Comparison of ENCODE assay signal across 7 mouse cellular contexts in genomic region chr11:79145283-79146265, GRCm38 (mm10). TPM values are rescaled to one million over a fixed set of nuclear protein-coding genes. Genes with fewer than 3 reads are reported as not detected.
A peak's percentile ranks its signal among the peaks of the same experiment; 100 is the strongest.
DNase-seq lines count a peak whose midpoint lies in the region; ATAC-seq and TF ChIP-seq lines count a peak whose summit lies in the region.

No protein-coding gene starts in this region.

- ATAC-seq in forebrain, embryonic 16.5 days, result no peak; the same call in 1 of the 2 replicates
- peak; percentile 62 for ATAC-seq in intestine, embryonic 15.5 days
- peak; percentile 41 for ATAC-seq in lung, postnatal 0 days

- WGBS in bone marrow, adult 2 months, result under 1% methylated on average over 62 of the region's 62 CpGs
- under 1% methylated on average over 61 of the region's 62 CpGs for WGBS in forebrain, embryonic 16.5 days
- under 1% methylated on average over 60 of the region's 62 CpGs for WGBS in intestine, embryonic 15.5 days
- 2% methylated on average over 57 of the region's 62 CpGs for WGBS in lung, postnatal 0 days

- no peaks in the 10 kb centered on the region for H3K9me3 ChIP-seq in forebrain, embryonic 16.5 days (ENCODE audit: control insufficient read depth, low read length)
- H3K9me3 ChIP-seq in intestine, embryonic 15.5 days, result no peaks in the 10 kb centered on the region
- H3K9me3 ChIP-seq in lung, postnatal 0 days (ENCODE audit: low read length), result no peaks in the 10 kb centered on the region

- no peak for TF ChIP-seq CTCF in bone marrow, adult 2 months (IDR thresholded peaks at IDR 0.05; ENCODE audit: control insufficient read depth, insufficient read depth, low read length)
- no peak for TF ChIP-seq CTCF in lung, postnatal 0 days (IDR thresholded peaks at IDR 0.05)

- TF ChIP-seq POLR2A in bone marrow, adult 2 months (IDR thresholded peaks at IDR 0.05; ENCODE audit: borderline replicate concordance, control insufficient read depth, low read depth, low read length), result no peak

- peak overlapping the region; percentile 56 for H3K4me2 ChIP-seq in forebrain, embryonic 16.5 days (ENCODE audit: low read length)
- H3K4me2 ChIP-seq in intestine, embryonic 15.5 days (replicated peaks), result peak overlapping the region; percentile 79
- H3K4me2 ChIP-seq in lung, postnatal 0 days (replicated peaks; ENCODE audit: low read depth, low read length), result peak overlapping the region; percentile 92

- TF ChIP-seq EP300 in lung, postnatal 0 days (IDR thresholded peaks at IDR 0.05), result no peak

- peaks cover 10% of the 10 kb centered on the region for H3K4me1 ChIP-seq in bone marrow, adult 2 months (ENCODE audit: control insufficient read depth, insufficient read depth, low read length)
- H3K4me1 ChIP-seq in forebrain, embryonic 16.5 days (replicated peaks; ENCODE audit: control insufficient read depth, insufficient read depth, low read length), result peaks cover 30% of the 10 kb centered on the region
- H3K4me1 ChIP-seq in intestine, embryonic 15.5 days (replicated peaks), result peaks cover 37% of the 10 kb centered on the region
- H3K4me1 ChIP-seq in lung, postnatal 0 days (ENCODE audit: insufficient read depth, low read depth, low read length), result no peaks in the 10 kb centered on the region; the same call in 1 of the 2 replicates

- peak overlapping the region; percentile 90 for H3K27ac ChIP-seq in bone marrow, adult 2 months (ENCODE audit: control insufficient read depth, insufficient read depth, low read depth, low read length, poor library complexity)
- peak overlapping the region; percentile 93 for H3K27ac ChIP-seq in forebrain, embryonic 16.5 days (ENCODE audit: low read length)
- peak overlapping the region; percentile 95 for H3K27ac ChIP-seq in intestine, embryonic 15.5 days
- peak overlapping the region; percentile 90 for H3K27ac ChIP-seq in lung, postnatal 0 days (ENCODE audit: low read length)

- peak overlapping the region; percentile 93 for H3K9ac ChIP-seq in forebrain, embryonic 16.5 days (replicated peaks; ENCODE audit: low read depth, low read length)
- peak overlapping the region; percentile 93 for H3K9ac ChIP-seq in intestine, embryonic 15.5 days
- peak overlapping the region; percentile 84 for H3K9ac ChIP-seq in lung, postnatal 0 days (replicated peaks; ENCODE audit: low read depth)

- DNase-seq in urinary bladder, adult 18-20 months (ENCODE audit: low spot score in 2 of 2), result peak; percentile 21 to 36
- no peak for DNase-seq in urinary bladder, postnatal 10 days (ENCODE audit: low spot score)
- peak; percentile 29 for DNase-seq in lung, postnatal 0 days (ENCODE audit: low spot score)
- DNase-seq in spleen, postnatal 10 days (ENCODE audit: low spot score in 2 of 2), result peak; percentile 48 to 50

- H3K4me3 ChIP-seq in bone marrow, adult 2 months (replicated peaks; ENCODE audit: control insufficient read depth, low read depth, low read length), result peak overlapping the region; percentile 92
- peak overlapping the region; percentile 91 for H3K4me3 ChIP-seq in forebrain, embryonic 16.5 days (replicated peaks; ENCODE audit: low read length)
- H3K4me3 ChIP-seq in intestine, embryonic 15.5 days (replicated peaks), result peak overlapping the region; percentile 85
- H3K4me3 ChIP-seq in lung, postnatal 0 days (ENCODE audit: low read depth, low read length), result peak overlapping the region; percentile 88

- no peaks in the 10 kb centered on the region for H3K27me3 ChIP-seq in forebrain, embryonic 16.5 days (replicated peaks; ENCODE audit: control insufficient read depth, insufficient read depth, low read length)
- no peaks in the 10 kb centered on the region for H3K27me3 ChIP-seq in intestine, embryonic 15.5 days (replicated peaks)
- H3K27me3 ChIP-seq in lung, postnatal 0 days (replicated peaks; ENCODE audit: insufficient read depth, low read length), result no peaks in the 10 kb centered on the region

- H3K36me3 ChIP-seq in forebrain, embryonic 16.5 days (ENCODE audit: control insufficient read depth, insufficient read depth), result no peaks in the 10 kb centered on the region
- H3K36me3 ChIP-seq in intestine, embryonic 15.5 days, result no peaks in the 10 kb centered on the region
- H3K36me3 ChIP-seq in lung, postnatal 0 days (ENCODE audit: insufficient read depth, low read length), result no peaks in the 10 kb centered on the region

RNA-seq across cellular contexts. Expression of gene Ksr1, which starts 0.6 kb away (rescaled TPM):
- polyA plus RNA-seq in bone marrow, adult 2 months (2011; ENCODE audit: insufficient read depth, insufficient read length, low replicate concordance, missing spikeins), result 6.4 and 18.2 TPM in 2 replicates
- polyA plus RNA-seq in forebrain, embryonic 16.5 days (2015; fragmentation: Nextera tagmentation; extraction: Ambion mirVana), result 3.7 and 5.1 TPM in 2 replicates
- 3.5 and 4.4 TPM in 2 replicates for polyA plus RNA-seq in intestine, embryonic 15.5 days (2015; fragmentation: Nextera tagmentation; extraction: Ambion mirVana)
- polyA plus RNA-seq in lung, postnatal 0 days (2015; fragmentation: Nextera tagmentation; extraction: Ambion mirVana), result 2.3 TPM in 2 replicates
